Mouse (Mus musculus) limb, embryonic 11.5 days (tissue): ENCODE measurements at regions not wholly inside any gene's neighbourhood (a gene's known extent, or its start where the extent isn't known, plus 50 kb on each side); places are given as distances from the start of the nearest gene placed in this dataset.

Experiments used
- ATAC-seq: fragments of 200-750 bp; cut with Nextera tagmentation; 2 replicates; pipeline ENCODE4 v1.8.0; 2017; ENCODE audit warnings: low read depth; ENCODE audit not compliant: insufficient number of reproducible peaks, low FRiP score, low TSS enrichment
- DNase-seq: peaks from one replicate; pipeline ENCODE4 v3.0.0-alpha.2; 2015; ENCODE audit warnings: low spot score
- H3K27ac ChIP-seq: fragments of 300-500 bp; sonication (generic); replicated peaks from 2 replicates; pipeline ENCODE4 v1.5.1; 2014; ENCODE audit warnings: low read depth, mild to moderate bottlenecking, low read length
- H3K27me3 ChIP-seq: fragments of 300-500 bp; sonication (generic); 2 replicates; pipeline ENCODE4 v1.6.1; 2014; ENCODE audit warnings: mild to moderate bottlenecking, low read length, mixed read lengths; ENCODE audit not compliant: control insufficient read depth, insufficient read depth
- H3K36me3 ChIP-seq: fragments of 300-500 bp; sonication (generic); 2 replicates; pipeline ENCODE4 v1.6.1; 2014; ENCODE audit warnings: mild to moderate bottlenecking, low read length, moderate library complexity, mixed read lengths; ENCODE audit not compliant: control insufficient read depth, insufficient read depth
- H3K4me1 ChIP-seq: fragments of 300-500 bp; sonication (generic); 2 replicates; pipeline ENCODE4 v1.6.1; 2014; ENCODE audit warnings: low read length, mixed read lengths; ENCODE audit not compliant: control insufficient read depth, insufficient read depth
- H3K4me2 ChIP-seq: fragments of 300-500 bp; sonication (generic); 2 replicates; pipeline ENCODE4 v1.6.1; 2014; ENCODE audit warnings: low read depth, mild to moderate bottlenecking, moderate library complexity; ENCODE audit not compliant: severe bottlenecking
- H3K4me3 ChIP-seq: fragments of 300-500 bp; sonication (generic); 2 replicates; pipeline ENCODE4 v1.5.1; 2014; ENCODE audit warnings: low read depth, low read length
- H3K9ac ChIP-seq: fragments of 300-500 bp; sonication (generic); 2 replicates; pipeline ENCODE4 v1.6.1; 2014; ENCODE audit warnings: mild to moderate bottlenecking, low read length
- H3K9me3 ChIP-seq: fragments of 300-500 bp; sonication (generic); 2 replicates; pipeline ENCODE4 v1.6.1; 2016; ENCODE audit warnings: low read length; ENCODE audit not compliant: control insufficient read depth
- WGBS: fragments of 180-500 bp; shearing (Covaris S2); extraction: QIAGEN DNeasy Blood & Tissue Kit; methylation state at CpG from one replicate; pipeline ENCODE4 v1.1.7; 2014; 5-methylcytosine and 5-hydroxymethylcytosine counted together

DNA sequence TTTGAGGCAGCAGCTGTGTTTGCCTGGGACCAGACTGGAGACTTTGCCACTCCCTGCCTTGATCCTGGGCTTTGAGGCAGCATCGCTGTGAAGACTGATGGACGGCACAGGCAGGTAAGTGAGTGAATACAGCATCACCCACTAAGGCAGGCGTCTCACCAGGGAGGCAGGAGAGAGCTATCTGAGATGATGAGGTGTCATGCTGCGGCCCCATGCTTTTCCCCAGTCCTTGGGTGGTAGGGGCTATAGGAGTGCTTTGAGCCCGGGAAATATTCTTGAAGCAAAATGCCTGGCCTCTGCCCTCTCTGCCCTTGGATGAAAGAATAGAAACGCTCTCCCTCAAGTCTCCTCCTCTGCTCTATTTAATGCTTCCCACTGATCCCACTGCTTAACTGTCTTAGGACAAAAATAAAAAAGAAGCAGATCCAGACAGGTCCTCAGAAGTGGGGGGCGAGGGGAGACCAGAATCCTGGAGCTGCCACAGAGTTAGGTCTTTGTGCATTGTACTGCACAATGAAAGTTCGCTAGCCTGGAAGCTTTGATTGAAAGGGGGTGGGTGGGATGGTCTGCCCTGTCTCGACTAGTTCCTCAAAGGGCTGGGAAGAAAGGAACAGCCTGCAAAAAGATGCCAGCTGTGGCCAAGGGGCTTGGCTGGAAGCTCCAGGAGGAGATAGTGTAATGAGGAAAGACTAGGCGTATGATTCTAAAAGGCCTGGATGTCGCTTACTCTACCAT is 117.4 kb upstream of the Cdh5 start:
- Histone ChIP-seq H3K27ac (no peak overlapping the region), H3K27me3 (no peaks in the 10 kb centered on the region), H3K4me1 (no peaks in the 10 kb centered on the region), H3K9ac (no peak overlapping the region), H3K4me2 (no peak overlapping the region), H3K9me3 (no peaks in the 10 kb centered on the region), H3K4me3 (no peak overlapping the region), H3K36me3 (no peaks in the 10 kb centered on the region)
- DNase-seq (no peak), ATAC-seq (no peak)
- WGBS: 81% methylated on average over 11 of the region's 11 CpGs

DNA sequence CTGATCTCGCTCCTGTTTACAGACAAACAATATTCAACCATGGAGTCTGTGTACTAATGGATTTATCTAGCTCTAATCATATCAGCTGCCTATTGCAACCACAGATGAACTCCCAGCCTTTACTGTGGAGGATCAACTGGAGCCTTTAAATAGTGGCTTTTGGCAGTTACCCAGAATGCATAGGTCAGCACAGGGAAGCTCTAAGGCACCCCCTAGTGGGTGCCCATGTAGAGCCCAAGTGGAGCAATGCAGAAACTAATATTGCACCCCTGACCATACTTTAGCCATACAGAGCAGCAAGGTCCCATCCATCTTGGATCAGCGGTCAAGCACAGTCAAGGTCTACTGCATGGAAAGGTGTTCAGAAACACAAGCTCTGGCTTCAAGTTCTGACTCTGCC is 115.8 kb upstream of the Cdh5 start:
- Histone ChIP-seq H3K4me1 (no peaks in the 10 kb centered on the region), H3K27me3 (no peaks in the 10 kb centered on the region), H3K4me3 (no peak overlapping the region), H3K36me3 (no peaks in the 10 kb centered on the region), H3K9me3 (no peaks in the 10 kb centered on the region), H3K9ac (no peak overlapping the region), H3K4me2 (no peak overlapping the region), H3K27ac (no peak overlapping the region)
- 90% methylated on average over 2 of the region's 2 CpGs for WGBS
- DNase-seq: no peak
- ATAC-seq: no peak

DNA sequence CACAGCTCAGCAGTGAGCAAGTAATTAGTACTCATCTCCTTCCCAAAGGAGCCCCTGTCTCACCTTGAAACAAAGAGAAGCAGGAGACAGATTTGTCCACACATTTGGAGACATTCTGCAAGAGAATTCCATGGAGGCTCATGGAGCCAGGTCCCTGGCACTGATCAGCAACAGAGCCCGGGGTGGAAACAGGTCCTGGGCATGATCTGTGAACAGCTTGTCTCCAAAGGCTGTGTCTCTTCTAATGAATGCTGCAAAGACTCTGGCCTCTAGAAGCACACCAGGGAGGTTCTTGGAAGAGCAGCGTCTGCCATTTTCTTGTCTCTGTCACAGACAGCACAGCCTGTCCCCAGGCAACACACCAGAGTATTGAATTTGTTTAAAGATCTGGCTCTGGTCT is 107.5 kb upstream of the Cdh5 start:
- H3K27me3 ChIP-seq: no peaks in the 10 kb centered on the region
- 86% methylated on average over 2 of the region's 2 CpGs for WGBS
- H3K36me3 ChIP-seq: no peaks in the 10 kb centered on the region
- H3K4me1 ChIP-seq: no peaks in the 10 kb centered on the region
- DNase-seq (no peak), ATAC-seq (no peak)
- no peak overlapping the region for H3K9ac ChIP-seq
- no peak overlapping the region for H3K4me2 ChIP-seq
- no peaks in the 10 kb centered on the region for H3K9me3 ChIP-seq
- no peak overlapping the region for H3K27ac ChIP-seq
- no peak overlapping the region for H3K4me3 ChIP-seq

GRCm38 (mm10) chr8:103998143-103998542 is 103.3 kb upstream of the Cdh5 start:
- no peaks in the 10 kb centered on the region for H3K36me3 ChIP-seq
- no peaks in the 10 kb centered on the region for H3K9me3 ChIP-seq
- no peak overlapping the region for H3K4me3 ChIP-seq
- H3K4me2 ChIP-seq: no peak overlapping the region
- ATAC-seq (no peak), DNase-seq (no peak)
- H3K27me3 ChIP-seq: no peaks in the 10 kb centered on the region
- H3K4me1 ChIP-seq: no peaks in the 10 kb centered on the region
- H3K27ac ChIP-seq: no peak overlapping the region
- WGBS: 86% methylated on average over 6 of the region's 6 CpGs
- H3K9ac ChIP-seq: no peak overlapping the region

DNA sequence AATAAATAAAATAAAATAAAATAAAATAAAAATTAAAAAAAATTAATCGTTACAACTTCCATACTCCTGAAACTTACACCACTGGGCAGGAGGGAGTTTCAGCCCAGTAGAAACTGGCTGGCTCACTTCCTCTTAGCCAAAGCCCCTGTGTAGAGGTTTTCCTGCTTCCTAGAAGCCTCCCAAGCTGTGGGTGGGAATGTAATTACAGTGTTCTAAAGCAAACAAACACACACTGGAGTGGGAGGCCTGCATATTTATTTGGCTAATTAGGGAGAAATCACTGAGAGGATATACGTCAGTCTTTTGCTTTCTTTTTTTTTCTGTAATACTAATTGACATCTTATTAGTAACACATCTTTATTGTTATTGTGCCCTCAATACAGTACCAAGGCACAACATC is 94.2 kb upstream of the Cdh5 start:
- no peak overlapping the region for H3K9ac ChIP-seq
- H3K27me3 ChIP-seq: no peaks in the 10 kb centered on the region
- ATAC-seq: no peak; the same call in 1 of the 2 replicates
- H3K4me3 ChIP-seq: no peak overlapping the region
- H3K4me2 ChIP-seq: no peak overlapping the region
- H3K4me1 ChIP-seq: no peaks in the 10 kb centered on the region
- H3K36me3 ChIP-seq: no peaks in the 10 kb centered on the region
- no peak overlapping the region for H3K27ac ChIP-seq
- DNase-seq: no peak
- no peaks in the 10 kb centered on the region for H3K9me3 ChIP-seq
- 67% methylated on average over 2 of the region's 2 CpGs for WGBS

- ATAC-seq (no peak), DNase-seq (no peak)
- no peak overlapping the region for H3K9ac ChIP-seq
- WGBS: 57% methylated on average over 5 of the region's 5 CpGs
- H3K4me2 ChIP-seq: no peak overlapping the region
- H3K36me3 ChIP-seq: no peaks in the 10 kb centered on the region
- no peak overlapping the region for H3K27ac ChIP-seq
- no peak overlapping the region for H3K4me3 ChIP-seq
- no peaks in the 10 kb centered on the region for H3K4me1 ChIP-seq
- no peaks in the 10 kb centered on the region for H3K27me3 ChIP-seq
- no peaks in the 10 kb centered on the region for H3K9me3 ChIP-seq
Measured at GRCm38 (mm10) chr8:104008756-104009155, 92.7 kb upstream of the Cdh5 start.

- Histone ChIP-seq H3K4me1 (no peaks in the 10 kb centered on the region), H3K9me3 (no peaks in the 10 kb centered on the region), H3K4me2 (no peak overlapping the region), H3K27me3 (no peaks in the 10 kb centered on the region), H3K9ac (no peak overlapping the region), H3K4me3 (no peak overlapping the region), H3K36me3 (no peaks in the 10 kb centered on the region), H3K27ac (no peak overlapping the region)
- ATAC-seq: no peak
- 94% methylated on average over 6 of the region's 6 CpGs for WGBS
- DNase-seq: no peak
Measured at GRCm38 (mm10) chr8:104009306-104009705, 92.1 kb upstream of the Cdh5 start.

DNA sequence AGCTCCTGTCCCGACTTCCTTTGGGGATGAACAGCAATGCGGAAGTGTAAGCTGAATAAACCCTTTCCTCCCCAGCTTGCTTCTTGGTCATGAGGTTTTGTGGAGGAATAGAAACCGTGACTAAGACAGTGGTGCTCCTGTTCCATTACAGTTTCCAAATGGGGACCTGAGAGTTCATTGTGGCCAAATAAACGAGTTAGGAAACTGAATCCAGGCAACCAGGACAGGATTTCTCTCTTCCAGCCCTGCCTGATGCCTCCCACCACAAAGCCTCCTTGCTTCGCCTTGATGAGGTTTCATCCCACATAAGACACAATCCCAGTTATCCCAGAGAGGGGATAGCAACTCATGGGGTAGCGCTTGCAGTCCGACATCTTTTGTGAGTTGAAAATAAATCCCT is 79.2 kb upstream of the Cdh5 start:
- no peak overlapping the region for H3K4me3 ChIP-seq
- H3K9me3 ChIP-seq: no peaks in the 10 kb centered on the region
- WGBS: 61% methylated on average over 7 of the region's 7 CpGs
- no peak overlapping the region for H3K4me2 ChIP-seq
- H3K36me3 ChIP-seq: no peaks in the 10 kb centered on the region
- H3K4me1 ChIP-seq: peaks cover 9% of the 10 kb centered on the region; the same call in 1 of the 2 replicates
- ATAC-seq (no peak), DNase-seq (no peak)
- H3K27ac ChIP-seq: peak overlapping the region; percentile 76
- no peak overlapping the region for H3K9ac ChIP-seq
- no peaks in the 10 kb centered on the region for H3K27me3 ChIP-seq
